Mouse (Mus musculus) heart, adult 2 months (tissue): ENCODE measurements around the gene H2-Oa. TPM values are rescaled to one million over a fixed set of nuclear protein-coding genes. Genes with fewer than 3 reads are reported as not detected.

Source experiments
- DNase-seq, 2 experiments: peaks; one replicate each; pipeline ENCODE4 v3.0.0; 2021
- H3K27ac ChIP-seq: fragments of 200-600 bp; 2 replicates; pipeline ENCODE4 v1.8.1; 2022
- H3K27me3 ChIP-seq: fragments of 200-500 bp; 2 replicates; pipeline ENCODE4 v1.6.1; 2012; ENCODE audit warnings: mild to moderate bottlenecking, low read length, inconsistent platforms, mixed read lengths; ENCODE audit not compliant: control insufficient read depth, insufficient read depth
- H3K36me3 ChIP-seq: fragments of 200-500 bp; 2 replicates; pipeline ENCODE4 v1.6.1; 2012; ENCODE audit warnings: low read length, inconsistent platforms; ENCODE audit not compliant: control insufficient read depth, insufficient read depth
- H3K4me1 ChIP-seq: fragments of 200-500 bp; 2 replicates; pipeline ENCODE4 v1.6.1; 2011; ENCODE audit warnings: low read length; ENCODE audit not compliant: control insufficient read depth, insufficient read depth
- H3K4me3 ChIP-seq: fragments of 200-600 bp; 2 replicates; pipeline ENCODE4 v1.8.1; 2022
- H3K79me2 ChIP-seq: fragments of 200-500 bp; replicated peaks from 2 replicates; pipeline ENCODE4 v1.6.1; 2012; ENCODE audit warnings: mild to moderate bottlenecking, inconsistent platforms, low read length, moderate library complexity, mixed read lengths; ENCODE audit not compliant: control insufficient read depth, insufficient read depth
- H3K9ac ChIP-seq: fragments of 200-500 bp; 2 replicates; pipeline ENCODE4 v1.6.1; 2012; ENCODE audit warnings: low read depth, mild to moderate bottlenecking, control low read depth, inconsistent platforms, low read length, mixed read lengths
- CTCF ChIP-seq: fragments of 200-600 bp; IDR thresholded peaks from 2 replicates; pipeline ENCODE4 v1.8.1; 2022; ENCODE audit warnings: antibody characterized with exemption, mild to moderate bottlenecking, moderate library complexity
- EP300 ChIP-seq: fragments of 200-500 bp; IDR thresholded peaks from 2 replicates; pipeline ENCODE4 v1.6.1; 2011; ENCODE audit warnings: low read depth, low read length, control low read depth; ENCODE audit not compliant: insufficient read depth
- POLR2A ChIP-seq: fragments of 200-500 bp; IDR thresholded peaks from 2 replicates; pipeline ENCODE4 v1.6.1; 2011; ENCODE audit warnings: mild to moderate bottlenecking, low read depth, low read length, control low read depth; ENCODE audit not compliant: insufficient read depth
- WGBS: fragments of 180-500 bp; shearing (Covaris S2); methylation state at CpG from one replicate; pipeline ENCODE4 v1.1.7; 2018; 5-methylcytosine and 5-hydroxymethylcytosine counted together
- intact Hi-C: fragments of 180-260 bp; cut with DNase I; formaldehyde crosslinking; loops from one replicate; pipeline ENCODE4 v1.15.1; 2025
- polyA plus RNA-seq: library from polyadenylated mRNA; depleted of rRNA; stranded (reverse); fragments of >200 nt; gene quantifications from 2 replicates; pipeline ENCODE4 v1.2.3, GENCODE M21; 2012
- total RNA-seq, 2 experiments: library from RNA; stranded (reverse); gene quantifications; 2 replicates each; pipeline ENCODE4 v1.2.3; 2021

H2-Oa gene
- total and polyA plus RNA-seq, 3 experiments, result 0.20 to 3.2 (median 0.29) TPM

GRCm38 (mm10) chr17:34126826-34127420 lies 34.8 kb downstream of the H2-Oa start:
- intact Hi-C loops, result no loop called here
- Histone ChIP-seq H3K36me3 (no peaks in the 10 kb centered on the region), H3K4me1 (peaks cover 13% of the 10 kb centered on the region), H3K4me3 (no peak overlapping the region), H3K27me3 (no peaks in the 10 kb centered on the region), H3K9ac (no peak overlapping the region), H3K79me2 (no peaks in the 10 kb centered on the region), H3K27ac (no peak overlapping the region)
- TF ChIP-seq POLR2A (no peak), EP300 (no peak), CTCF (no peak)
- WGBS, result 53% methylated on average over 9 of the region's 9 CpGs
- DNase-seq, result no peak

DNA sequence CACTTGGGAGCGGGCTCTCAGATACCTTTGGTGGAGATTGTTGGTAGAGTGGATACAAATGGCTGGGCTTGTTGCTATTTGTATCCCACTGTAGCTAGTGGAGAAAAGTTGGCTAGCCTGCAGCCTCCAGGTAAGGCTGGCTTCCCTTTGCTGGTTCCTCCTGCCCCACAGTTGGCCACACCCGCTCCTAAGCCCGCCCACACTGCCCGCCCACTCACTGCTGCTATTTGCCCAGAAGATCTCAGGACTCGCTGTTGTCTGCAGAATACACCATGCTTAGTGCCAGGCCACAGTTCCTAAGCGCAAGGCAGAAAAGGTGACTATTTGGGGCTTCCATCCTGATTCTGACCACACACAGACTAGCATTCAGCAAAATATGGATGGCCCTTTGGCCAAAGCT lies 35.3 kb downstream of the H2-Oa start:
- TF ChIP-seq POLR2A (no peak), EP300 (no peak), CTCF (no peak)
- H3K4me1 ChIP-seq, result peaks cover 13% of the 10 kb centered on the region
- H3K9ac ChIP-seq, result no peak overlapping the region
- H3K4me3 ChIP-seq, result no peak overlapping the region
- DNase-seq, result peak; percentile 55 to 71
- H3K36me3 ChIP-seq, result no peaks in the 10 kb centered on the region
- intact Hi-C loops, result no loop called here
- 41% methylated on average over 6 of the region's 6 CpGs for WGBS
- H3K27me3 ChIP-seq, result no peaks in the 10 kb centered on the region
- no peak overlapping the region for H3K27ac ChIP-seq
- H3K79me2 ChIP-seq, result no peaks in the 10 kb centered on the region

- Histone ChIP-seq H3K36me3 (no peaks in the 10 kb centered on the region), H3K9ac (no peak overlapping the region), H3K79me2 (no peaks in the 10 kb centered on the region), H3K27me3 (no peaks in the 10 kb centered on the region), H3K27ac (no peak overlapping the region), H3K4me1 (peaks cover 13% of the 10 kb centered on the region), H3K4me3 (no peak overlapping the region)
- 43% methylated on average over 13 of the region's 13 CpGs for WGBS
- intact Hi-C loops, result no loop called here
- TF ChIP-seq EP300 (no peak), POLR2A (no peak), CTCF (peak; percentile 41)
- no peak for DNase-seq
Measured at GRCm38 (mm10) chr17:34128264-34128937, 36.3 kb downstream of the H2-Oa start.

- no peak overlapping the region for H3K4me3 ChIP-seq
- intact Hi-C loops, result no loop called here
- H3K36me3 ChIP-seq, result no peaks in the 10 kb centered on the region
- no peaks in the 10 kb centered on the region for H3K79me2 ChIP-seq
- 19% methylated on average over 18 of the region's 18 CpGs for WGBS
- DNase-seq, result no peak
- H3K27ac ChIP-seq, result no peak overlapping the region
- TF ChIP-seq CTCF, result peak; percentile 10
- TF ChIP-seq EP300, result no peak
- H3K4me1 ChIP-seq, result peaks cover 10% of the 10 kb centered on the region
- H3K27me3 ChIP-seq, result no peaks in the 10 kb centered on the region
- no peak overlapping the region for H3K9ac ChIP-seq
Measured at GRCm38 (mm10) chr17:34128944-34129791, 37.0 kb downstream of the H2-Oa start.

DNA sequence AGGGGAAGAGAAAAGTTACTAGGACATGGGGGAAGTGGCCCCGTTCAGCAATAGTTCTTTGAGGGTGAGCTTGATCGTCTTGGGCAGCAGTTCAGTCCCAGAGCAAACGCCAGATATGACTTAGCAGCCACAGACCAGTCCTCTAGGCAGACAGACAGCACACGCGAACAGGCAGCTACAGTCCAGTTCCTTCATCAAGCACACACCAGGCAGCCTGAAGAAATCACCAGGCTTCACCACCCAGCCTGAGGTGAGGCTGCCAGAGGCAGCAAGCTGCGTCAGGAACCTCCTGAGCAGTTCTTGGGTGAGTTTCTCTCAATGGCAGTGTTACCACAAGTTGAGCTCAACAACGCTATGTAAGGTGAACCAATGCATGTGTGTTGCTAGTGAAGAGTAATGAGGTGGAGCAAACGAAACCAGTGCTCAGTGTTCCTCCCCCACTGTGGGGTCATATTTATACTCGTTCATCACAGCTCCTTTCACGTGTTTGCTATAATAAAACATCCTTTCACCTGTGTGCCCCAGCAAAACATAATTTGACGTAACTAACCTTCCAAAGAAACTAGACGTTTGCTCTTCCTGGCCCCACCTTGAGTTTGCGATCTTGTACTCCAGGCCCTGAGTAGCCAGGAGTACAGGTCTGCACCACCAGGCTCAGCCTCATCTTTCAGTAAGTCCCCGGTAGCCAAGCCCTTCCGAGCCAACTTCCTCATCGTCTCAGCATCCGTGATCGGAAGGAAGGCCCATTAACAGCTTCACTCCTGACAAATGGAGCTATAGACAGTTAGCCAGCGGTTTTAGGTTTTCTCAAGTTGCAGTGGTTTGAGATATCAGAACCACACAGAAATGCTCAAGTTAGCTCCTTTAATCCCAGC lies 38.2 kb downstream of the H2-Oa start:
- Histone ChIP-seq H3K9ac (no peak overlapping the region), H3K36me3 (no peaks in the 10 kb centered on the region), H3K79me2 (no peaks in the 10 kb centered on the region), H3K4me1 (peaks cover 10% of the 10 kb centered on the region), H3K27ac (no peak overlapping the region), H3K4me3 (no peak overlapping the region), H3K27me3 (no peaks in the 10 kb centered on the region)
- no peak for DNase-seq
- TF ChIP-seq CTCF (no peak), POLR2A (no peak), EP300 (no peak)
- intact Hi-C loops, result no loop called here
- WGBS, result 63% methylated on average over 19 of the region's 19 CpGs
